Mouse (Mus musculus): Measurements from ENCODE around the gene Usp8.

- TF ChIP-seq CTCF (IDR thresholded peaks at IDR 0.05; ENCODE audit: control insufficient read depth, insufficient read depth, insufficient replicate concordance, low read depth, low read length): no peak
- no peak for TF ChIP-seq POLR2A (IDR thresholded peaks at IDR 0.05; ENCODE audit: control insufficient read depth, low read depth, low read length)
Observed at GRCm38 (mm10) chr2:126755664-126756063, 48.5 kb downstream of the Usp8 start.
